Mouse (Mus musculus) heart, postnatal 14 days (tissue): ENCODE measurements around the gene Nucb1. TPM values are rescaled to one million over a fixed set of nuclear protein-coding genes. Genes with fewer than 3 reads are reported as not detected.
"Not testable (repeated sequence)": the region's sequence is repeated elsewhere in the genome, so short reads cannot be mapped to it uniquely, and the experiment has no call there.

Experiments
- DNase-seq, 2 experiments: peaks; one replicate each; pipeline ENCODE4 v3.0.0; 2021 to 2022
- intact Hi-C: fragments of 180-260 bp; cut with DNase I; formaldehyde crosslinking; loops from one replicate; pipeline ENCODE4 v1.15.1; 2025
- total RNA-seq, 2 experiments: library from RNA; stranded (reverse); gene quantifications; 2 replicates each; pipeline ENCODE4 v1.2.3; 2021

Gene Nucb1
- total RNA-seq, 2 experiments from 2014 or later = 116 to 137 TPM

GRCm38 (mm10) chr7:45492225-45492844, 17.9 kb downstream of the Nucb1 start:
- DNase-seq = no peak
- intact Hi-C loops = no loop called here

- intact Hi-C loops = no loop called here
- no peak for DNase-seq
Measured at GRCm38 (mm10) chr7:45491264-45491663, 18.9 kb downstream of the Nucb1 start.

- no peak for DNase-seq
- intact Hi-C loops = no loop called here
Measured at GRCm38 (mm10) chr7:45490822-45491221, 19.4 kb downstream of the Nucb1 start.

DNA sequence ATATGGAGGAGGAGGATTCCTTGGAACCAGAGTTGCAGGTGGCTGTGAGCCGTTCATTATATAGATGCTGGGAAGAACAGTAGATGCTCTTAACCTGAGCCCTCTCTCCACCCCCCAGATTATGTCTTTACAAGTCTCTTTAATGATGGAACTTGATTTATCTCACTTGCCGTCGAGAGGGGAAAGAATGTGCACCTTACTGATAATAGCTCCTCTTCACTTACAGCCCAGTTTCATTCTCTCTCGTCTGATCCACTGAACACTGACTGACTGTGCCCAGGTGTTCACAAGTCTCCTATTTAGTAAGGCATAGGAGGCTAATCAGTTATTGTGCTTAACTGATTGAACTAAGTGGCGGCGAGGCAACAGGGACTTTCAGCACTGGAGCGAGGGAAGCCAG, 20.6 kb downstream of the Nucb1 start:
- intact Hi-C loops = no loop called here
- DNase-seq = no peak

GRCm38 (mm10) chr7:45488293-45489204, 21.7 kb downstream of the Nucb1 start, which contains the start of gene Dhdh:
Gene Dhdh, minus strand, starts transcription at chr7:45488805.
- DNase-seq = peak; percentile 66 to 71
- intact Hi-C loops = no loop called here

DNA sequence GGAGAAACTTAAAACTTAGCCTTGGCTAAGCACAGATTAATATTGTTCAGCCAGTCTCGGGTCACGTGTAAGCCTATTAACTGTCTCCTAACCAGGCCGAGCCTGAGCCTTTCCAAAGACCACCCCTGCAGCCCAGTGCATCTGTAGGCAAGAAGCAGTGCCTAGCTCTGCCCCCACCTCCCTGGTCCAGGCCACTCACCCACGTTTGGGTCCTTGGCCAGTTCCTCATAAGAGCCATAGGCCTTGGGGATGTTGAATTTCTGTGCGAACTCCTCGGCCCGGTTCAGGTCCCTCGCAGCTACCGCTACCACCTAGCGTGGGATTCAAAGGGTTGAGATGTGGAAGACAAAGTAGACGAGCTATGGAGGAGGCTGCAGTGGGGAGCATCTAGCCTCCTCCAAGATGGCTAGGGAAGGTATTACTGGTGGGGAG, 22.3 kb downstream of the Nucb1 start:
- intact Hi-C loops = no loop called here
- no peak for DNase-seq

DNA sequence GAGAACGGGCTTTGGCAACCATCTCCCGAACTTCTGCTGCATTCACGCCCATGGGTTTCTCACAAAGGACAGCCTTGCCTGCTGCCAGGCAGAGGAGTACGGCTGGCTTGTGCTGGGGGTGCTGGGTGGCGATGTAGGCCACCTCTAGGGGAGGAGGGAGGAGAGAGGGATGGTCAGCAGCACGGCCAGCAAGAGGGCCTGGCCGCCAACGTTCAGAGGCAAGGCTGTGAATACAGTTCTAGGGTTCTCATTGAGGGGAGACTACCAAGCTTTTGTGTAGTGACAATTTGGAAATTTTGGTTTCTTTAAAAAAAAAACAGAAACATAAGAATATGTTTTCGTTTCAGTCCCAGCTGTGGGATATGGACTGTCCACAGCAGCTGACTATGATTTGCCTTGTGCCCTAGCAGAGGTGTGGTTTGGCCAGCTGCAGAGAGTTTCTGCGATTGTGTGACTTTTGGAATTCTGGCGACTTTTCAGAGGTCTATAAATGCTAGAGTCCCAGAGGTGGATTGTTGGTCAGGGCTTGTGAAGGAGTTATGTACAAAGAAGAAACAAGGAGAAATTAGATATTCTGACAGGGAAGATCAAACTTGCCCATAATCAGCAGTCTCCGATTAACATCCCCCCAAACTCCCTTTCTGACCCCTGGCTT, 23.3 kb downstream of the Nucb1 start, which contains the start of gene Gm45808:
Gm45808 (minus strand) TSS at position 51 of the 655 bp plus-strand sequence.
- intact Hi-C loops = no loop called here
- DNase-seq = no peak

GRCm38 (mm10) chr7:45486158-45486557, 24.0 kb downstream of the Nucb1 start:
- no peak for DNase-seq
- intact Hi-C loops = no loop called here

- DNase-seq, intact Hi-C loops: not testable (repeated sequence)
Measured at GRCm38 (mm10) chr7:45484985-45485384, 25.2 kb downstream of the Nucb1 start.

DNA sequence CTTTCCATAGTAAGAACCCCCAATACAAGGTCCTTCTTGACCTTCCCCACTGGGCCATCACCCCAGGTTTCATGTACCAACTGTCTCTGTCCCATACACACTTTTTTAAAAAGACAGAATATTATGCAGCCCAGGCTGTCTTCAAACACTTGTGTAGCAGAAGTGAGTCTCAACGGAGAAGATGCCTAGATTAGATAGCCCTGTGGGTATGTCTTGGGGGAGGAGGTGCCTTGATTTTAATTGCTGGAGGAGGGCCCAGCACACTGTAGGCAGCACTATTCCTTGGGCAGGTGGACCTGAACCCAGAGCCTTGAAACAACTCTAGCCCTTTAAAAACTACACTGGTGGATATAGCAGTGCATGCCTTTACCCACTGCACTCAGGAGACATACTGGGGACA, 28.0 kb downstream of the Nucb1 start:
- intact Hi-C loops = no loop called here
- no peak for DNase-seq

- peak; percentile 49 to 64 for DNase-seq
- intact Hi-C loops = no loop called here
Measured at GRCm38 (mm10) chr7:45481374-45481927, 28.8 kb downstream of the Nucb1 start, which contains the start of gene Tulp2. Gene Tulp2, plus strand, starts transcription at chr7:45481877.

- DNase-seq, intact Hi-C loops: not testable (repeated sequence)
Measured at GRCm38 (mm10) chr7:45480310-45480709, 29.9 kb downstream of the Nucb1 start.

DNA sequence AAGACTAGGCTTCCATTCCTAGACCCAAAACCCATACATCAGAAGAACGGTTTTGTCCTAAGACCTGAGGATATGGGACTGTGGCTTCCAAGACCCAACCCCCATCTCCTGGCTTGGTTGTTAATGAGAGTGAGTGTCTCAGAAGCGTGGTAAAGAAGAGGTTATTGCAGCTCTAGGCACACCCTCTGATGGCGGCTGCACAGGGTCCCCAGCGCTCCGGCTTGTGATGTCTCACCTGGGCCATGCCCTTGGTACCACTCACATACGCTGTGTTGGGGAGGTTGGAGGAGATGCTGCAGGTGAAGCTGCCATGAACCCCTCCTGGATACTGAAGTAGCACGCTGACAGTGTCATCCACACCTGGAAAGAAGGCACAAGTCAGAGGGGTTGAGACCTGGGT, 31.4 kb downstream of the Nucb1 start:
- intact Hi-C loops = no loop called here
- DNase-seq = no peak

- intact Hi-C loops = loop anchor here (1.0 kb wide), 1 partner anchor 84 kb away; no protein-coding TSS in a partner anchor
- DNase-seq = peak; percentile 65 to 75
Measured at GRCm38 (mm10) chr7:45477003-45477402, 33.2 kb downstream of the Nucb1 start.

DNA sequence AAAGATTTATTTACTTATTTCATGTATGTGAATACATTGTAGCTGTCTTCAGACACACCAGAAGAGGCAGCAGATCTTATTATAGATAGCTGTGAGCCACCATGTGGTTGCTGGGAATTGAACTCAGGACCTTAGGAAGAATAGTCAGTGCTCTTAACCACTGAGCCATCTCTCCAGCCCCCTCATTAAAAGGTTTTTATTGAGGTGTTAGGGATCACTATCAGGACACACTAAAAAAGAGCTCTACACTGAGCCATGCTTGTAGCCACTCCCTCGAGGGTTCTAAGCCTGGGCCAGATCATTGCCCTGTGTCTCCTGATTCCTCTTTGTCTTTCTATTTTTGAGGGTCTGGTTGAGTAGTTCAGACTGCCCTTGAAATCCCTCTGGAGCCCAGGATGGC, 33.8 kb downstream of the Nucb1 start:
- intact Hi-C loops = no loop called here
- DNase-seq = no peak

- DNase-seq = no peak
- intact Hi-C loops = loop anchor here (2.0 kb wide), 1 partner anchor 47 kb away; no protein-coding TSS in a partner anchor
Measured at GRCm38 (mm10) chr7:45475291-45475969, 34.8 kb downstream of the Nucb1 start.

GRCm38 (mm10) chr7:45470869-45471268, 39.3 kb downstream of the Nucb1 start:
- peak; percentile 67 to 82 for DNase-seq

GRCm38 (mm10) chr7:45467090-45467670, 43.0 kb downstream of the Nucb1 start:
- intact Hi-C loops = no loop called here
- DNase-seq = no peak

More at GRCm38 (mm10) chr7:45470869-45471268, 39.3 kb downstream of the Nucb1 start:
- intact Hi-C loops = no loop called here

DNA sequence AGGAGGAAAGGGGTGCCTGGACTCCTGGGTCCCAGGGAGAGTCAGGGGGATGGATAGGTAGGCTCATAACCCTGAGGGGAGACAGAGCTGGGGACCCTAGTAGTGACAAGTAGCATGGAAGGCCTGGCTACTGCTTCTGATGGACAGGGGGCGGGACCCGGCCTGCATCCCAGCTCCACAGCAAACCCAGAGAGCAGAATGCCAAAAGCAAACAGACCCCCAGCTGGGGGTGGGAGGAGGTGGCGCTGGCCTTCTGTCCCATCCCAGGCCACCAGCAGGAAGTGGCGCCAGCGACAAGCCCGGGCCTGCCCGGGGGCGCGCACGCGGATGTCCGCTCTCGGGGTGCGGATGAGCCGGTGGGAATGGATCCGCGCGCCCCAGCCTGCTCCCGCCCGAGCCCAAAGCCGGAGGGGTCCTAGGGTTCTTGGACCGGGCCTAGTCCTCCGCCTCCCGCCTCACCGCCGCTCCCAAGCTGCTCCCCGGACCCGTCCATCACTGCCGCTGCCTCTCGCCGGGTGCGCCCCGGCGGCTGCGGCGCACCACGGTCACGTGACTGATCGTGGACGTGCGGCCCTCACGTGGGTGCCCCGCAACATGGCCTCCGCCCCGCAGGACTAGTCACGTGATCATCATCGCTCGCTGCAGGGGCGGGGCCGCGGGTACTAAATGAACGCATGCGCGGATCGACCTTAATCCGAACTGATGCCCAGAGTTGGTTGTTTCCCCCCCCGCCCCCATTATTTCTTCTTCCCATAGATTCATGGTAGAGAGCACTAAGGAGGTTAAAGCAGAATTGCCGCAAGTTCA, 43.7 kb downstream of the Nucb1 start, which contains the start of gene Bax:
Bax (minus strand) TSS at position 616 of the 807 bp plus-strand sequence.
- intact Hi-C loops = no loop called here
- DNase-seq = peak; percentile 94 to 97
